Mouse (Mus musculus) MEL (cell line): ENCODE results near the gene Col23a1. TPM values are rescaled to one million over a fixed set of nuclear protein-coding genes. Genes with fewer than 3 reads are reported as not detected.

ENCODE experiments used
- DNase-seq: peaks from one replicate; pipeline ENCODE4 v3.0.0; 2011; ENCODE audit warnings: low read depth, low spot score
- H3K27ac ChIP-seq: 2 replicates; pipeline ENCODE4 v1.5.1; 2012; ENCODE audit warnings: low read depth, mild to moderate bottlenecking, control low read depth, low read length, moderate library complexity; ENCODE audit not compliant: control insufficient read depth
- H3K27me3 ChIP-seq, 2 experiments: fragments of 150-350 bp in 1 of 2; sonication (generic) in 1 of 2; 2 replicates each; pipeline ENCODE4 v1.6.1; 2012; ENCODE audit warnings: low read length in 2 of 2, mild to moderate bottlenecking in 2 of 2, improper control_type of control experiment in 1 of 2, moderate library complexity in 1 of 2; ENCODE audit not compliant: insufficient read depth in 2 of 2, control insufficient read depth in 1 of 2
- H3K36me3 ChIP-seq, 2 experiments: 2 replicates each; pipeline ENCODE4 v1.6.1; 2012 to 2014; ENCODE audit warnings: low read length in 2 of 2, improper control_type of control experiment in 1 of 2, inconsistent platforms in 1 of 2, mild to moderate bottlenecking in 1 of 2; ENCODE audit not compliant: insufficient read depth in 2 of 2, control insufficient read depth in 1 of 2
- H3K4me1 ChIP-seq, 2 experiments: fragments of 150-350 bp in 1 of 2; sonication (generic) in 1 of 2; 2 replicates each; pipeline ENCODE4 v1.6.1; 2012; ENCODE audit warnings: low read length in 2 of 2, improper control_type of control experiment in 1 of 2, mild to moderate bottlenecking in 1 of 2; ENCODE audit not compliant: insufficient read depth in 2 of 2, control insufficient read depth in 1 of 2
- H3K4me3 ChIP-seq, 2 experiments: fragments of 150-350 bp in 1 of 2; sonication (generic) in 1 of 2; 2 replicates each; pipeline ENCODE4 v1.5.1; 2012; ENCODE audit warnings: low read depth in 2 of 2, low read length in 2 of 2, mild to moderate bottlenecking in 2 of 2, moderate library complexity in 2 of 2, control low read depth in 1 of 2, improper control_type of control experiment in 1 of 2; ENCODE audit not compliant: control insufficient read depth in 1 of 2, insufficient read depth in 1 of 2
- H3K79me2 ChIP-seq: 2 replicates; pipeline ENCODE4 v1.6.1; 2012; ENCODE audit warnings: mild to moderate bottlenecking, low read length, moderate library complexity; ENCODE audit not compliant: control insufficient read depth, poor library complexity, insufficient read depth
- H3K9ac ChIP-seq: 2 replicates; pipeline ENCODE4 v1.6.1; 2012; ENCODE audit warnings: low read depth, mild to moderate bottlenecking, control low read depth, low read length, moderate library complexity; ENCODE audit not compliant: control insufficient read depth, poor library complexity, severe bottlenecking
- H3K9me3 ChIP-seq: fragments of 150-350 bp; sonication (generic); replicated peaks from 2 replicates; pipeline ENCODE4 v1.6.1; 2012; ENCODE audit warnings: mild to moderate bottlenecking, low read length, improper control_type of control experiment, moderate library complexity; ENCODE audit not compliant: insufficient read depth
- BHLHE40 ChIP-seq: IDR thresholded peaks from 2 replicates; pipeline ENCODE4 v1.6.1; 2012; ENCODE audit warnings: low read depth, mild to moderate bottlenecking, inconsistent platforms, low read length, improper control_type of control experiment, borderline replicate concordance
- CTCF ChIP-seq, 3 experiments: IDR thresholded peaks in 2 of 3; conservative IDR thresholded peaks in 1 of 3; 2 replicates each; pipeline ENCODE4 v1.5.1; 2011 to 2012; ENCODE audit warnings: low read length in 3 of 3, low read depth in 2 of 3, mild to moderate bottlenecking in 2 of 3, improper control_type of control experiment in 1 of 3, inconsistent platforms in 1 of 3, mixed read lengths in 1 of 3, moderate library complexity in 1 of 3; ENCODE audit not compliant: control insufficient read depth in 1 of 3, insufficient read depth in 1 of 3, poor library complexity in 1 of 3, severe bottlenecking in 1 of 3
- GATA1 ChIP-seq: IDR thresholded peaks from 2 replicates; pipeline ENCODE4 v1.6.1; 2011; ENCODE audit warnings: low read depth, low read length, improper control_type of control experiment
- MAZ ChIP-seq: IDR thresholded peaks from 2 replicates; pipeline ENCODE4 v1.6.1; 2012; ENCODE audit warnings: low read depth, mild to moderate bottlenecking, inconsistent platforms, low read length, improper control_type of control experiment
- MYB ChIP-seq: IDR thresholded peaks from 2 replicates; pipeline ENCODE4 v1.6.1; 2011; ENCODE audit warnings: mild to moderate bottlenecking, low read depth, low read length, improper control_type of control experiment
- POLR2A ChIP-seq, 2 experiments: IDR thresholded peaks; 2 replicates each; pipeline ENCODE4 v1.6.1; 2011 to 2012; ENCODE audit warnings: low read length in 2 of 2, mild to moderate bottlenecking in 2 of 2, control low read depth in 1 of 2, improper control_type of control experiment in 1 of 2, low read depth in 1 of 2, moderate library complexity in 1 of 2; ENCODE audit not compliant: control insufficient read depth in 1 of 2, insufficient read depth in 1 of 2, poor library complexity in 1 of 2
- POLR2AphosphoS5 ChIP-seq: IDR thresholded peaks from 2 replicates; pipeline ENCODE4 v1.6.1; 2012; ENCODE audit warnings: low read depth, borderline replicate concordance, mild to moderate bottlenecking, inconsistent platforms, low read length, moderate library complexity, mixed read lengths
- SMC3 ChIP-seq: IDR thresholded peaks from 2 replicates; pipeline ENCODE4 v1.6.1; 2011; ENCODE audit warnings: low read depth, low read length, improper control_type of control experiment
- TAL1 ChIP-seq: IDR thresholded peaks from 2 replicates; pipeline ENCODE4 v1.6.1; 2012; ENCODE audit warnings: mild to moderate bottlenecking, inconsistent platforms, low read length, moderate library complexity, mixed read lengths
- TBP ChIP-seq: IDR thresholded peaks from 2 replicates; pipeline ENCODE4 v1.8.0; 2011; ENCODE audit warnings: low read depth, low read length, improper control_type of control experiment
- USF2 ChIP-seq, 2 experiments: IDR thresholded peaks; 2 replicates each; pipeline ENCODE4 v1.6.1; 2011 to 2012; ENCODE audit warnings: improper control_type of control experiment in 2 of 2, low read length in 2 of 2, borderline replicate concordance in 1 of 2, inconsistent platforms in 1 of 2, low read depth in 1 of 2, mild to moderate bottlenecking in 1 of 2; ENCODE audit not compliant: insufficient read depth in 1 of 2
- ZMIZ1 ChIP-seq: IDR thresholded peaks from 2 replicates; pipeline ENCODE4 v1.6.1; 2012; ENCODE audit warnings: low read depth, mild to moderate bottlenecking, inconsistent platforms, low read length, improper control_type of control experiment, moderate library complexity
- ZNF384 ChIP-seq: IDR thresholded peaks from 2 replicates; pipeline ENCODE4 v1.6.1; 2012; ENCODE audit warnings: low read depth, mild to moderate bottlenecking, inconsistent platforms, low read length, improper control_type of control experiment
- polyA plus RNA-seq, 2 experiments: library from polyadenylated mRNA; stranded (reverse) in 1 of 2; unstranded in 1 of 2; fragments of >175 nt in 1 of 2; fragments of >200 nt in 1 of 2; gene quantifications; 2 replicates each; pipeline versions ENCODE4 v1.2.1 to v1.2.4; 2012; ENCODE audit warnings: low replicate concordance in 2 of 2, low read depth in 1 of 2; ENCODE audit not compliant: insufficient read length in 2 of 2, insufficient read depth in 1 of 2, missing spikeins in 1 of 2
- total RNA-seq: library from RNA; depleted of rRNA; stranded (reverse); fragments of 300-350 nt; gene quantifications from 2 replicates; pipeline ENCODE4 v1.2.3, GENCODE M21; 2012

Gene Col23a1
- total and polyA plus RNA-seq, 3 experiments = under 0.01 to 0.03 TPM; not detected in 1

DNA sequence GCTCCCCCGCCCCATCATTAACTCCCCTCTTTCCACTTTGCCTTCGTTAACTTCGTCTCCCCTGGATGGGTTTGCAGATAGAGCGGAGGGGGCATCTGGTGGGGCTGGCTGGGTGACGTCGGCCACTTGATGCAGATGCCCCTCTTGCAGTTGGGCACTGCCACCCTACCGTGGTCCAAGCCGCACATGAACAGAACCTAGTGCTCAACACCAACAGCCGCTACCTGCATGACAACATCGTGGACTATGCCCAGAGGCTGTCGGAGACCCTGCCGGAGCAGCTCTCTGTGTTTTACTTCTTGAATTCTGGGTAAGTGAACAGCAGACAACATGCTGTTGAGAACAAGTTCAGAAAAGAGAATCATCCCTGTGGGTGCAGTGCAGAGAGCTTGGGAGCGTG, 296.7 kb downstream of the Col23a1 start:
- Histone ChIP-seq H3K9me3 (no peaks in the 10 kb centered on the region), H3K36me3 (peaks cover 6 to 22% of the 10 kb centered on the region in 2 experiments), H3K27me3 (no peaks in the 10 kb centered on the region), H3K4me1 (peaks cover 0 to 3% of the 10 kb centered on the region in 2 experiments; a peak in 2 of 4 replicates), H3K4me3 (no peak overlapping the region), H3K9ac (no peak overlapping the region), H3K79me2 (peaks cover 21% of the 10 kb centered on the region), H3K27ac (no peak overlapping the region)
- 0 out of 2 replicates have a peak, but pooled peaks have one; percentile 42 for TF ChIP-seq POLR2AphosphoS5
- no peak for TF ChIP-seq USF2 (IDR thresholded peaks at IDR 0.05; ENCODE audit: borderline replicate concordance in 1 of 2, insufficient read depth in 1 of 2, low read depth in 1 of 2, low read length in 2 of 2)
- no peak for TF ChIP-seq MAZ
- TF ChIP-seq ZMIZ1 = peak; percentile 8; the same call in 1 of the 2 replicates
- no peak for TF ChIP-seq MYB
- DNase-seq = no peak

DNA sequence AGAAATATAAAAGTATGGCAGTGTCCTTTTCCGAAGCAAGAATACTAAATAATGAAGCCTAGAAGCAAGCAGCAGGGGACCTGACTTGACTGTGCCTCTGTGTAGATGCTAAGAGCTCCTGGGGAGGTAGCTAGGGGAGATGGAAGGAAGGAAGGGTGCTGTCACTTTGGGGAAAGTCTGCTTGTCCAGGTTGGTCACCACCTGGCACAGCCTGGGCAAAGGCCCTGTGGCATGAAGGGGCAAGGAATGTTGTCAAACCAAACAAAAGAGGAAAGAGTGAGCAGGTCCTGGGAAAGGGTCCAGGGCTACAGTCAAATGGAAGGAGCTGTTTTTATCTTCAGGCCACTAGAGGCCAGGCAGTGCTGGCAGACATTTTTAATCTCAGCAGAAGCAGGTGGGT, 297.3 kb downstream of the Col23a1 start:
- Histone ChIP-seq H3K4me1 (peaks cover 0 to 3% of the 10 kb centered on the region in 2 experiments; a peak in 2 of 4 replicates), H3K27me3 (no peaks in the 10 kb centered on the region), H3K36me3 (peaks cover 6 to 28% of the 10 kb centered on the region in 2 experiments), H3K27ac (no peak overlapping the region), H3K9me3 (no peaks in the 10 kb centered on the region), H3K4me3 (no peak overlapping the region), H3K79me2 (peaks cover 21% of the 10 kb centered on the region), H3K9ac (no peak overlapping the region)
- TF ChIP-seq SMC3 (peak; percentile 9; the same call in 1 of the 2 replicates), BHLHE40 (no peak), POLR2A (IDR thresholded peaks at IDR 0.05; ENCODE audit: control insufficient read depth in 1 of 2, insufficient read depth in 1 of 2, low read depth in 1 of 2, low read length in 2 of 2, poor library complexity in 1 of 2) (peak in 1 of 2 experiments; percentile 37; a peak in 2 of 4 replicates)
- DNase-seq = peak; percentile 24

DNA sequence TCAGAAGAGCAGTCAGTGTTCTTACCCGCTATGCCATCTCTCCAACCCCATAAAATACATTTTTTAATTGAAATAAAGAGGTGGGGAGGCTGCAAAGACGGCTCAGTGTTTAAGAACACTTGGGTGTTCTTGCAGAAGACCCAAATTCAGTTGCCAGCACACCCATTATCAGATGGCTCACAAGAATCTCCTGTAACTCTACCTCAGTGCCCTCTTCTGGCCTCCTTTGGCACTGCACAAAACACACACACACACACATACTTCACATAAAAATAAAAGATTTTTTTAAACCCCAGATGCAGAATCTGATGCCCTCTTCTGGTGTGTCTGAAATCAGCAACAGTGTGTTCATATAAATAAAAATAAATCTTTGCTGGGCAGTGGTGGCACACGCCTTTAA, 299.1 kb downstream of the Col23a1 start:
- peaks cover 4 to 43% of the 10 kb centered on the region in 2 experiments for H3K36me3 ChIP-seq
- H3K4me1 ChIP-seq = no peaks in the 10 kb centered on the region; a peak in 1 of 4 replicates
- H3K9me3 ChIP-seq = no peaks in the 10 kb centered on the region
- TF ChIP-seq ZNF384 = peak; percentile 26; the same call in 1 of the 2 replicates
- TF ChIP-seq TAL1 = no peak
- peak; percentile 78 for TF ChIP-seq GATA1
- no peak for TF ChIP-seq ZMIZ1
- 0 out of 2 replicates have a peak, but pooled peaks have one; percentile 32 for TF ChIP-seq TBP
- TF ChIP-seq USF2 (IDR thresholded peaks at IDR 0.05; ENCODE audit: borderline replicate concordance in 1 of 2, insufficient read depth in 1 of 2, low read depth in 1 of 2, low read length in 2 of 2) = no peak
- TF ChIP-seq CTCF (IDR thresholded peaks at IDR 0.05 in 2 of 3, conservative IDR thresholded peaks at IDR 0.05 in 1 of 3; ENCODE audit: control insufficient read depth in 1 of 3, insufficient read depth in 1 of 3, low read depth in 2 of 3, low read length in 3 of 3, poor library complexity in 1 of 3, severe bottlenecking in 1 of 3) = peak in 2 of 3 experiments; percentile 36 to 43; a peak in 4 of 6 replicates
- peak; percentile 20; the same call in 1 of the 2 replicates for TF ChIP-seq SMC3
- TF ChIP-seq, all 39 proteins: peak for 5
- Histone ChIP-seq H3K79me2 (peaks cover 21% of the 10 kb centered on the region), H3K27ac (no peak overlapping the region), H3K4me3 (no peak overlapping the region), H3K9ac (no peak overlapping the region), H3K27me3 (no peaks in the 10 kb centered on the region)
- DNase-seq = peak; percentile 73
